Mouse (Mus musculus) brown adipose tissue, adult 24 weeks (tissue): ENCODE data around the gene Sema4b. TPM values are rescaled to one million over a fixed set of nuclear protein-coding genes. Genes with fewer than 3 reads are reported as not detected.
A peak's percentile ranks its signal among the peaks of the same experiment; 100 is the strongest.

Source experiments
- H3K27ac ChIP-seq: fragments of 200-500 bp; replicated peaks from 2 replicates; pipeline ENCODE4 v1.5.1; 2012; ENCODE audit warnings: low read depth, mild to moderate bottlenecking, low read length
- H3K4me1 ChIP-seq: fragments of 200-500 bp; 2 replicates; pipeline ENCODE4 v1.6.1; 2012; ENCODE audit warnings: low read length, mixed read lengths; ENCODE audit not compliant: control insufficient read depth, insufficient read depth, insufficient read length
- H3K4me3 ChIP-seq: fragments of 200-500 bp; 2 replicates; pipeline ENCODE4 v1.5.1; 2012; ENCODE audit warnings: low read depth, mild to moderate bottlenecking, low read length, moderate library complexity; ENCODE audit not compliant: insufficient read depth
- polyA plus RNA-seq: library from polyadenylated mRNA; stranded (reverse); fragments of >200 nt; gene quantifications from 2 replicates; pipeline ENCODE4 v1.2.4, GENCODE M21; 2012; ENCODE audit not compliant: missing spikeins, insufficient read depth, insufficient read length

The Sema4b gene
- polyA plus RNA-seq, 1 experiment, result 15.1 TPM

GRCm38 (mm10) chr7:80244851-80245250 lies 58.2 kb downstream of the Sema4b start:
- no peaks in the 10 kb centered on the region for H3K4me1 ChIP-seq
- H3K27ac ChIP-seq, result no peak overlapping the region

GRCm38 (mm10) chr7:80246148-80246721 lies 59.6 kb downstream of the Sema4b start, which contains the start of gene Ttll13:
Gene Ttll13 (plus strand): TSS chr7:80246376.
- Histone ChIP-seq H3K27ac (peak within 1 kb of the TSS; percentile 59), H3K4me1 (no peaks in the 10 kb centered on the region), H3K4me3 (peak within 1 kb of the TSS; percentile 73)

More at GRCm38 (mm10) chr7:80244851-80245250, 58.2 kb downstream of the Sema4b start:
- H3K4me3 ChIP-seq, result no peak overlapping the region

- H3K4me1 ChIP-seq, result no peaks in the 10 kb centered on the region
- no peak overlapping the region for H3K27ac ChIP-seq
- H3K4me3 ChIP-seq, result peak overlapping the region; percentile 8; the same call in 1 of the 2 replicates
Measured at GRCm38 (mm10) chr7:80246859-80247258, 60.2 kb downstream of the Sema4b start.

GRCm38 (mm10) chr7:80252437-80252836 lies 65.8 kb downstream of the Sema4b start:
- H3K27ac ChIP-seq, result no peak overlapping the region
- H3K4me1 ChIP-seq, result no peaks in the 10 kb centered on the region
- no peak overlapping the region for H3K4me3 ChIP-seq

GRCm38 (mm10) chr7:80252886-80253285 lies 66.2 kb downstream of the Sema4b start:
- Histone ChIP-seq H3K4me3 (no peak overlapping the region), H3K4me1 (no peaks in the 10 kb centered on the region), H3K27ac (no peak overlapping the region)

- 0 out of 2 replicates have a peak, but pooled peaks cover 5% of the 10 kb centered on the region for H3K4me1 ChIP-seq
- H3K4me3 ChIP-seq, result no peak overlapping the region
- no peak overlapping the region for H3K27ac ChIP-seq
Measured at GRCm38 (mm10) chr7:80255981-80256380, 69.3 kb downstream of the Sema4b start.

- no peak overlapping the region for H3K4me3 ChIP-seq
- H3K4me1 ChIP-seq, result 0 out of 2 replicates have a peak, but pooled peaks cover 7% of the 10 kb centered on the region
- H3K27ac ChIP-seq, result no peak overlapping the region
Measured at GRCm38 (mm10) chr7:80257706-80258105, 71.1 kb downstream of the Sema4b start.

- 0 out of 2 replicates have a peak, but pooled peaks cover 7% of the 10 kb centered on the region for H3K4me1 ChIP-seq
- peak within 1 kb of the TSS; percentile 69 for H3K4me3 ChIP-seq
- peak within 1 kb of the TSS; percentile 61 for H3K27ac ChIP-seq
Measured at GRCm38 (mm10) chr7:80260625-80261371, 74.2 kb downstream of the Sema4b start, which contains the start of gene Ngrn. Gene Ngrn (plus strand): TSS chr7:80261215.

- Histone ChIP-seq H3K27ac (peak overlapping the region; percentile 61), H3K4me3 (peak overlapping the region; percentile 69), H3K4me1 (0 out of 2 replicates have a peak, but pooled peaks cover 7% of the 10 kb centered on the region)
Measured at GRCm38 (mm10) chr7:80261372-80261990, 74.8 kb downstream of the Sema4b start.

- H3K4me1 ChIP-seq, result peaks cover 10% of the 10 kb centered on the region; the same call in 1 of the 2 replicates
- H3K4me3 ChIP-seq, result no peak overlapping the region
- no peak overlapping the region for H3K27ac ChIP-seq
Measured at GRCm38 (mm10) chr7:80264606-80265005, 78.0 kb downstream of the Sema4b start.

GRCm38 (mm10) chr7:80267764-80268163 lies 81.1 kb downstream of the Sema4b start:
- no peak overlapping the region for H3K4me3 ChIP-seq
- H3K27ac ChIP-seq, result no peak overlapping the region
- peaks cover 8% of the 10 kb centered on the region; the same call in 1 of the 2 replicates for H3K4me1 ChIP-seq

- peak within 1 kb of the TSS; percentile 88 for H3K27ac ChIP-seq
- peaks cover 8% of the 10 kb centered on the region; the same call in 1 of the 2 replicates for H3K4me1 ChIP-seq
Measured at GRCm38 (mm10) chr7:80268897-80269750, 82.5 kb downstream of the Sema4b start, which contains the start of gene Vps33b. Gene Vps33b (plus strand): TSS chr7:80269649.

GRCm38 (mm10) chr7:80269751-80270255 lies 83.2 kb downstream of the Sema4b start:
- H3K4me1 ChIP-seq, result peaks cover 8% of the 10 kb centered on the region; the same call in 1 of the 2 replicates
- peak overlapping the region; percentile 89 for H3K4me3 ChIP-seq
- H3K27ac ChIP-seq, result peak overlapping the region; percentile 34; the same call in 1 of the 2 replicates

More at GRCm38 (mm10) chr7:80268897-80269750, 82.5 kb downstream of the Sema4b start, which contains the start of gene Vps33b:
- H3K4me3 ChIP-seq, result peak within 1 kb of the TSS; percentile 89

- H3K4me3 ChIP-seq, result no peak overlapping the region
- H3K4me1 ChIP-seq, result peaks cover 7% of the 10 kb centered on the region; the same call in 1 of the 2 replicates
- no peak overlapping the region for H3K27ac ChIP-seq
Measured at GRCm38 (mm10) chr7:80273456-80273855, 86.8 kb downstream of the Sema4b start.
